Mouse (Mus musculus) heart, adult 2 months (tissue): Measurements from ENCODE around the gene 1700011L22Rik. TPM values are rescaled to one million over a fixed set of nuclear protein-coding genes. Genes with fewer than 3 reads are reported as not detected.

ENCODE experiments used
- DNase-seq, 2 experiments: peaks; one replicate each; pipeline ENCODE4 v3.0.0; 2021
- H3K27ac ChIP-seq: fragments of 200-600 bp; 2 replicates; pipeline ENCODE4 v1.8.1; 2022
- H3K27me3 ChIP-seq: fragments of 200-500 bp; 2 replicates; pipeline ENCODE4 v1.6.1; 2012; ENCODE audit warnings: mild to moderate bottlenecking, low read length, inconsistent platforms, mixed read lengths; ENCODE audit not compliant: control insufficient read depth, insufficient read depth
- H3K36me3 ChIP-seq: fragments of 200-500 bp; 2 replicates; pipeline ENCODE4 v1.6.1; 2012; ENCODE audit warnings: low read length, inconsistent platforms; ENCODE audit not compliant: control insufficient read depth, insufficient read depth
- H3K4me1 ChIP-seq: fragments of 200-500 bp; 2 replicates; pipeline ENCODE4 v1.6.1; 2011; ENCODE audit warnings: low read length; ENCODE audit not compliant: control insufficient read depth, insufficient read depth
- H3K4me3 ChIP-seq: fragments of 200-600 bp; 2 replicates; pipeline ENCODE4 v1.8.1; 2022
- H3K79me2 ChIP-seq: fragments of 200-500 bp; replicated peaks from 2 replicates; pipeline ENCODE4 v1.6.1; 2012; ENCODE audit warnings: mild to moderate bottlenecking, inconsistent platforms, low read length, moderate library complexity, mixed read lengths; ENCODE audit not compliant: control insufficient read depth, insufficient read depth
- H3K9ac ChIP-seq: fragments of 200-500 bp; 2 replicates; pipeline ENCODE4 v1.6.1; 2012; ENCODE audit warnings: low read depth, mild to moderate bottlenecking, control low read depth, inconsistent platforms, low read length, mixed read lengths
- CTCF ChIP-seq: fragments of 200-600 bp; IDR thresholded peaks from 2 replicates; pipeline ENCODE4 v1.8.1; 2022; ENCODE audit warnings: antibody characterized with exemption, mild to moderate bottlenecking, moderate library complexity
- EP300 ChIP-seq: fragments of 200-500 bp; IDR thresholded peaks from 2 replicates; pipeline ENCODE4 v1.6.1; 2011; ENCODE audit warnings: low read depth, low read length, control low read depth; ENCODE audit not compliant: insufficient read depth
- POLR2A ChIP-seq: fragments of 200-500 bp; IDR thresholded peaks from 2 replicates; pipeline ENCODE4 v1.6.1; 2011; ENCODE audit warnings: mild to moderate bottlenecking, low read depth, low read length, control low read depth; ENCODE audit not compliant: insufficient read depth
- WGBS: fragments of 180-500 bp; shearing (Covaris S2); methylation state at CpG from one replicate; pipeline ENCODE4 v1.1.7; 2018; 5-methylcytosine and 5-hydroxymethylcytosine counted together
- intact Hi-C: fragments of 180-260 bp; cut with DNase I; formaldehyde crosslinking; loops from one replicate; pipeline ENCODE4 v1.15.1; 2025
- polyA plus RNA-seq: library from polyadenylated mRNA; depleted of rRNA; stranded (reverse); fragments of >200 nt; gene quantifications from 2 replicates; pipeline ENCODE4 v1.2.3, GENCODE M21; 2012
- total RNA-seq, 2 experiments: library from RNA; stranded (reverse); gene quantifications; 2 replicates each; pipeline ENCODE4 v1.2.3; 2021

1700011L22Rik gene
- total and polyA plus RNA-seq, 3 experiments, result not detected

GRCm38 (mm10) chr8:79261920-79262319 is 13.6 kb upstream of the 1700011L22Rik start:
- no peaks in the 10 kb centered on the region for H3K4me1 ChIP-seq
- H3K79me2 ChIP-seq, result no peaks in the 10 kb centered on the region
- no peaks in the 10 kb centered on the region for H3K36me3 ChIP-seq
- H3K9ac ChIP-seq, result no peak overlapping the region
- 83% methylated on average over 5 of the region's 5 CpGs for WGBS
- no peak overlapping the region for H3K4me3 ChIP-seq
- DNase-seq, result no peak
- no peaks in the 10 kb centered on the region for H3K27me3 ChIP-seq
- no peak for TF ChIP-seq POLR2A
- no peak for TF ChIP-seq CTCF
- TF ChIP-seq EP300, result no peak
- H3K27ac ChIP-seq, result no peak overlapping the region
- intact Hi-C loops, result no loop called here

GRCm38 (mm10) chr8:79256076-79256705 is 7.8 kb upstream of the 1700011L22Rik start:
- TF ChIP-seq EP300, result no peak
- TF ChIP-seq POLR2A, result no peak
- TF ChIP-seq CTCF, result no peak
- 47% methylated on average over 8 of the region's 8 CpGs for WGBS
- H3K4me3 ChIP-seq, result no peak overlapping the region
- H3K36me3 ChIP-seq, result no peaks in the 10 kb centered on the region
- H3K4me1 ChIP-seq, result no peaks in the 10 kb centered on the region
- no peak overlapping the region for H3K27ac ChIP-seq
- no peak for DNase-seq
- no peak overlapping the region for H3K9ac ChIP-seq
- intact Hi-C loops, result no loop called here
- H3K79me2 ChIP-seq, result no peaks in the 10 kb centered on the region
- H3K27me3 ChIP-seq, result no peaks in the 10 kb centered on the region

DNA sequence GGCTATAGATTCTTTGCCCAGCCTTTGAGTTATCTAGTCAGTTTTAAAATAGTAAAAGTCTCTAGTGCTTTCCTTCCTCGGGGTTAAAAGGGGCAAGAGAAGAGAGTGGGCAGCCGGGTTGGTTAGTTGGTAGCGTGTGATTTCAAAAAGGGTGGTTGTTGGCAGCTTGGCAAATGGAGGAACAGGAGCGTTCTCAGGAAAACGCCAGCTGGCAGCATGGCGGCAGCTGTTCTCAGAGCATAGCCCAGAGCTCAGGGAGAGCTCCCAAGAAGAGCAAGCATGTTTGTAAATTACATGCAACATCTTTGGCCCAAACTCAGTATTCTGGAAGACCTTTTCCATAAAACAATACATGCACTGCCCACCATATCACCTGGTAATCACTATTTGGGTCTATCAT is 5.4 kb upstream of the 1700011L22Rik start:
- WGBS, result 87% methylated on average over 6 of the region's 6 CpGs
- Histone ChIP-seq H3K27me3 (no peaks in the 10 kb centered on the region), H3K27ac (no peak overlapping the region), H3K36me3 (no peaks in the 10 kb centered on the region), H3K79me2 (no peaks in the 10 kb centered on the region), H3K9ac (no peak overlapping the region), H3K4me1 (no peaks in the 10 kb centered on the region), H3K4me3 (no peak overlapping the region)
- TF ChIP-seq CTCF (no peak), POLR2A (no peak)
- no peak for DNase-seq
- intact Hi-C loops, result no loop called here

DNA sequence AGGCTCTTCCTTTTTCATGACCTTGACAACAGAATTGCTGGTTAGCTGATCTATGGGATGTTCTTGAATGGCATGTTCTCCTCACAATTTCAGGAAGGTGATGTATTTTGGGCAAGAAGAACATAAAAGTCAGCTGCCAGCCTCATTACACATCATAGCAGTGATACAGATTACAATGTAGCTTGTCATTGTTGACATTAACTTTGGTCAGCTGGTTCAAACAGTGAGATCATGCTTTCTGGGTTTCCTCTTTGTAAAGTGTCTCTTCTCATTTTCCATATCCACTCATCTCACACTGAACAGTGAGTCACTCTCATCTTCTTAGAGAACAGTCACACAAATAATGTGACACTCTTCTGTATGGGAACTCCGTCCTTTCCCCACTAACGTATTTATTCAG is 4.9 kb downstream of the 1700011L22Rik start:
- H3K79me2 ChIP-seq, result no peaks in the 10 kb centered on the region
- WGBS, result 85% methylated on average over 2 of the region's 2 CpGs
- no peaks in the 10 kb centered on the region for H3K27me3 ChIP-seq
- intact Hi-C loops, result no loop called here
- TF ChIP-seq POLR2A (no peak), EP300 (no peak), CTCF (no peak)
- no peak for DNase-seq
- no peaks in the 10 kb centered on the region for H3K4me1 ChIP-seq
- no peak overlapping the region for H3K4me3 ChIP-seq
- no peak overlapping the region for H3K9ac ChIP-seq
- no peaks in the 10 kb centered on the region for H3K36me3 ChIP-seq
- no peak overlapping the region for H3K27ac ChIP-seq

DNA sequence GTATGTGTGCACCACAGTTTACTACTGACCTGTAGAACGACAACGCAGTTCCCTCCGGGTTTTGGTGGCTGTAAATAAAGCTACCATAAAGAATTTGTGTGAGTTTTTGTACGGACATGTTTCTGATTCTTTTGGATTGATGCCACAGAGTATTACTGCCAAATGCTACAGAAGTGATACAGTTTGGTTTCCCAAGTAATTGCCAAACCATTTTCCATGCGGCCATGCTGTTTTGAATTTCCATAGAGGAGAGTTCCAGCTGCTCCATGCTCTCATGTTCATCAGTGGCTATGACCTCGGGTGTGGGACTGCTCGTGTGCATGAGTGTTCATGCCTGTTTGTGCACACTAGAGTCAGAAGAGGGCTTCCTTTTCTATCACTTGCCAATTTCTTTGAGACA is 8.4 kb downstream of the 1700011L22Rik start:
- no peak for DNase-seq

GRCm38 (mm10) chr8:79239320-79239719 is 9.1 kb downstream of the 1700011L22Rik start:
- Histone ChIP-seq H3K4me1 (no peaks in the 10 kb centered on the region), H3K4me3 (no peak overlapping the region), H3K36me3 (no peaks in the 10 kb centered on the region), H3K27me3 (no peaks in the 10 kb centered on the region), H3K79me2 (no peaks in the 10 kb centered on the region), H3K27ac (no peak overlapping the region), H3K9ac (no peak overlapping the region)
- 48% methylated on average over 3 of the region's 3 CpGs for whole genome bisulfite sequencing
- DNase-seq, result no peak
- TF ChIP-seq CTCF (no peak), POLR2A (no peak), EP300 (no peak)
- intact Hi-C loops, result no loop called here

More for the DNA sequence above, 8.4 kb downstream of the 1700011L22Rik start:
- WGBS, result 59% methylated on average over 7 of the region's 7 CpGs
- Histone ChIP-seq H3K4me1 (no peaks in the 10 kb centered on the region), H3K79me2 (no peaks in the 10 kb centered on the region), H3K36me3 (no peaks in the 10 kb centered on the region), H3K27me3 (no peaks in the 10 kb centered on the region), H3K9ac (no peak overlapping the region), H3K27ac (no peak overlapping the region), H3K4me3 (no peak overlapping the region)
- TF ChIP-seq EP300, result no peak
- no peak for TF ChIP-seq CTCF
- no peak for TF ChIP-seq POLR2A
- intact Hi-C loops, result no loop called here
